Mouse (Mus musculus) kidney, embryonic 15.5 days (tissue): ENCODE data around the gene Tmem255a. TPM values are rescaled to one million over a fixed set of nuclear protein-coding genes. Genes with fewer than 3 reads are reported as not detected.

Experiments used
- ATAC-seq: fragments of 200-750 bp; cut with Nextera tagmentation; replicated peaks from 2 replicates; pipeline ENCODE4 v1.8.0; 2017; ENCODE audit warnings: moderate TSS enrichment; ENCODE audit not compliant: low FRiP score
- H3K27ac ChIP-seq: fragments of 300-500 bp; sonication (generic); 2 replicates; pipeline ENCODE4 v1.5.1; 2015; ENCODE audit warnings: mild to moderate bottlenecking, inconsistent platforms
- H3K27me3 ChIP-seq: fragments of 300-500 bp; sonication (generic); 2 replicates; pipeline ENCODE4 v1.6.1; 2015; ENCODE audit warnings: inconsistent platforms
- H3K36me3 ChIP-seq: fragments of 300-500 bp; sonication (generic); 2 replicates; pipeline ENCODE4 v1.6.1; 2015; ENCODE audit warnings: inconsistent platforms
- H3K4me1 ChIP-seq: fragments of 300-500 bp; sonication (generic); 2 replicates; pipeline ENCODE4 v1.6.1; 2015; ENCODE audit warnings: inconsistent platforms
- H3K4me2 ChIP-seq: fragments of 300-500 bp; sonication (generic); 2 replicates; pipeline ENCODE4 v1.6.1; 2015; ENCODE audit warnings: moderate library complexity, mild to moderate bottlenecking, inconsistent platforms
- H3K4me3 ChIP-seq: fragments of 300-500 bp; sonication (generic); replicated peaks from 2 replicates; pipeline ENCODE4 v1.5.1; 2015; ENCODE audit warnings: mild to moderate bottlenecking, inconsistent platforms
- H3K9ac ChIP-seq: fragments of 300-500 bp; sonication (generic); 2 replicates; pipeline ENCODE4 v1.6.1; 2015; ENCODE audit warnings: mild to moderate bottlenecking, inconsistent platforms
- H3K9me3 ChIP-seq: fragments of 300-500 bp; sonication (generic); replicated peaks from 2 replicates; pipeline ENCODE4 v1.6.1; 2016; ENCODE audit warnings: inconsistent platforms
- WGBS: fragments of 180-500 bp; shearing (Covaris S2); methylation state at CpG from one replicate; pipeline ENCODE4 v1.1.7; 2015; ENCODE audit warnings: mixed read lengths; 5-methylcytosine and 5-hydroxymethylcytosine counted together
- polyA plus RNA-seq: library from polyadenylated mRNA; unstranded; fragments of >200 nt; fragmentation: Nextera tagmentation; extraction: Ambion mirVana; gene quantifications from 2 replicates; pipeline ENCODE4 v1.2.1, GENCODE M21; 2015

The Tmem255a gene
- 26.6 and 29.0 TPM in 2 replicates for polyA plus RNA-seq

DNA sequence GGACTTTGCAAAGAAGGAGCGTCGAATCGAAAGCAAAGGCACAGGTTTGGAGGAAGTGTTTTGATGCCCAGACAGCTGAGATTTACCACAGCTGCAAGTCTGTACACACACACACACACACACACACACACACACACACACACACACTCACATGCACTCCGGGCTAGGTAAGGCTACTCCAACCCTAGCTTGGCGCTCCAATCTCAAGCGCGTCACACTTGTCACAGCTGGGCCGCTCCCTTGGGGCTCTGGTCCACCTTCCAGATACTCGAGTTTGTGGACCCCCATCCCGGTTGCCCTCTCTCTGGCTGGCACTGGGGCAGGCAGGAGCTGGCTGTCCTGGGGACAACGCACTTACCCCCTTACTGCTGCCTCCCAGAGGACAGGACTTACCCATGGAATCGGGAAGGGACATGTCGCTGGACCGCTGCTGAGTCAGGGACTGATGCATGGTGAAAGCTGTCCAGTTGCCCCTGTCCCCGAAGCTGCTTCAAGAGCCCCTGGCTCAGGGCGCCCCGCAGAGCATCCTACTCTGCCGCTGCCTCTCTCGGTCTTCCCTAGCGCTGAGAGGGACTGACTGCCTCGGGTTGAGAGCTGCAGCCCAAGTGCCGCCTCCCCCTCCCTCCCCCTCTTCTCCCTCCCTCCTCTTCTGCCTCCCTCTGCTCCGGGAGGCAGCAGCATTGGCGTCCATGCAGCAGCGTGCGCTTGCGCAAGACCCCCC, at the start of gene Tmem255a:
Gene Tmem255a, minus strand, starts transcription at position 589 of the 721 bp plus-strand sequence.
- Histone ChIP-seq H3K27ac (no peak within 1 kb of the TSS), H3K4me2 (peak within 1 kb of the TSS; percentile 62), H3K4me1 (0 out of 2 replicates have a peak, but pooled peaks cover 16% of the 10 kb centered on the region), H3K36me3 (no peaks in the 10 kb centered on the region), H3K27me3 (peaks cover 20% of the 10 kb centered on the region; the same call in 1 of the 2 replicates), H3K9ac (no peak within 1 kb of the TSS; the same call in 1 of the 2 replicates), H3K4me3 (peak within 1 kb of the TSS; percentile 38), H3K9me3 (no peaks in the 10 kb centered on the region)
- ATAC-seq, result peak; percentile 41; the same call in 1 of the 2 replicates
- 19% methylated on average over 24 of the region's 27 CpGs for WGBS

DNA sequence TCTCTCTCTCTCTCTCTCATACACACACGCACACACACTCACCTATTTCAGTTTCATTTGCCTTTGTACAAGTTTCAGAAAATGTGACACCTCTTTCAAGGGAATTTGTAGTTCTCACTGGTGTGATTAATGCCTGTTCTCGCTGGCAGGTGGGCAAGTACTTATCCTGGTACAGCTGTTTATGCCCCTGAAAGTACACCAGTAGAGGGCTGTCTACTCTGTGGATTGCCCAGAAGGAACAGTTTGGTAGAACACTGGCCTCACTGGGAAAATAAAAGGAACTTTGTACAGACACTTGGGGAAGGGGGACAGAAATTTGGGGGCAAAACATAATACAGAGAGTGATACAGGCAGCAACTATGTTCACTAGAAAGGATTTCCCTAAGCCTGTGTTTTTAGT, 7.4 kb upstream of the Tmem255a start:
- Histone ChIP-seq H3K4me2 (no peak overlapping the region), H3K27me3 (0 out of 2 replicates have a peak, but pooled peaks cover 2% of the 10 kb centered on the region), H3K4me3 (no peak overlapping the region), H3K9ac (no peak overlapping the region), H3K4me1 (no peaks in the 10 kb centered on the region), H3K27ac (no peak overlapping the region), H3K9me3 (no peaks in the 10 kb centered on the region), H3K36me3 (no peaks in the 10 kb centered on the region)
- no peak for ATAC-seq
- WGBS, result 33% methylated on average over 1 of the region's 2 CpGs

DNA sequence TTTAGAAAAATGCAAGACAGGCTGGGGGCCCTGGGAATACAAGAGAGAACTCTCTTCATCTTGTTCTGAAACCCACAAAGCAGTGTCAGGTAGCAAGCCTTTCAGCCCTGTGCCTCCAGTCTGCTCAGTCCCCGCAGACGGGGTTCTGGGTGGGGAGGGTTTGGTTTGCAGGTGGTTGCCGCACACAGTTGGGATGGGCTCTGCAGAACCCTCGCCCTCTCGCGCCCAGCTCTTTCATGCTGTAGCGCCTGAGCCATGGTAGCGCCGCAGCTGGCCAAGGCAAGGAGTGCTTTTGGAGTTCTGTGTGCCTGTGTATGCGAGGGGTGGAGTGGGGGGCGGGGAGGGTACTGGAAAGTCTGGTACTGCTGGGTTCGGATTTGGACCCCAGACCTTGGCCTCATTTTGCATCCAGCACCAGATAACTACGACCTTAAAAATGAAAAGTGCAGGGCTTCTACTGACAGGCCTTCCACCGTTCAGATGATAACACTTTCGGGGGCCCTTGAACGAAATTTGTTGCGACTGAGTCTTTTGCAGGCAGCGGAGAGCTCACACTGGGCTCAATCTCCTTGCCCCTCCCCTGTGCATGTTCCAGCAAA, 1.8 kb downstream of the Tmem255a start:
- Histone ChIP-seq H3K9ac (no peak overlapping the region), H3K27ac (no peak overlapping the region), H3K27me3 (peaks cover 20% of the 10 kb centered on the region; the same call in 1 of the 2 replicates), H3K4me2 (peak overlapping the region; percentile 62), H3K9me3 (no peaks in the 10 kb centered on the region), H3K4me3 (peak overlapping the region; percentile 38), H3K36me3 (no peaks in the 10 kb centered on the region), H3K4me1 (0 out of 2 replicates have a peak, but pooled peaks cover 19% of the 10 kb centered on the region)
- ATAC-seq, result peak; percentile 44; the same call in 1 of the 2 replicates
- WGBS, result 11% methylated on average over 18 of the region's 18 CpGs

DNA sequence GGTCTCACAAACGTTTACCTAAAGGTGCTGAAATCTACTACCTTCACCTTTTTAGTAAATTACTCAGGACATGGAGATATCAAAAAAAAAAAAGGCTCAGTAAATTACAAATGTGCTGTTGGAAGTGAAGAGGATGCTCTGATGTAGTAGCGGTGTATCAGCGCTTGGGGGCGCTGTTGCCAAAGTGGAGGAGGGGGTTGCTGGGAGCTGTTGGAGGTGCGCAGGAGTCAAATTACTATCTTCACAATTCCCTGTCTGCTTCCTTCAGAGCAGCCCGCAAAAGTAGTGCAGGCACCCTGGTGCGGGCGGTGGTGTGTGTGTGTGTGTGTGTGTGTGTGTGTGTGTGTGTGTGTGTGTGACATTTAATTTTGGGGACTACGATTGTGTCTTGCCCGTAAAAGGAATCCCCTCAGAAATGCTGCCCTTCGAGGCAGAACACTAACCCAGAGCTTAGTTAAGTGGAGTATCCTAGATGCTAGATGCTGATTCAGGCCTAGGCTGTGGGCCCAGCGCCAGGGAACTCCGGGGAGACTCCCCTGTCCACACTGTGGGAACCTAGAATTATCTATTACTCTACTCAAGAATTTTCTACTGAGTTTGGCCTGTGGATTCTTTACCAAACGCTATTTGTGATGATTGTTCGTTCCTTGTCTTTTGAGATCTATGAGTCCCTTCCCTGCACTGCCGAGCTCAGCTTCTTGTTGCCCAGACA, 2.4 kb downstream of the Tmem255a start:
- H3K27me3 ChIP-seq, result peaks cover 20% of the 10 kb centered on the region; the same call in 1 of the 2 replicates
- no peak overlapping the region for H3K9ac ChIP-seq
- H3K4me1 ChIP-seq, result 0 out of 2 replicates have a peak, but pooled peaks cover 19% of the 10 kb centered on the region
- H3K9me3 ChIP-seq, result no peaks in the 10 kb centered on the region
- no peak for ATAC-seq
- no peak overlapping the region for H3K27ac ChIP-seq
- H3K36me3 ChIP-seq, result no peaks in the 10 kb centered on the region
- no peak overlapping the region for H3K4me3 ChIP-seq
- H3K4me2 ChIP-seq, result peak overlapping the region; percentile 62
- WGBS, result 23% methylated on average over 15 of the region's 16 CpGs

DNA sequence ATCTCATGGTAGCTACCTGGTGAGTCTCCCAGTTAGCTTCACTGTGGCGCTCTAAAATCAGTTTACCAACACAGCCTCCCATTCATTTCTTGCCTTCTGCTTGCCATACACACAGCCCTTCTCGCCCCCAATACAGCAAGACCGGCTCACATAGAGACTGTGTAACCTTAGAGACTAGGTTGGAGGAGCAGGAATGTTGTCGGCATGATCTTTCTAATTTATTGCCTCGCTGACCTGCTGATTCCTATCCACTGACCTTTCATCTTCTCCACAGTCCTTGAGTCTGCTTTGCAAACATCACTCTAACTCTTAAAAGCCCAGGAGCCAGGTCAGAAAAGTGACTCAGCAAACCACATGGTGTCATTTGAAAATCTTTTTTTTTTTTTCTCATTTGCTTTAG, 4.6 kb downstream of the Tmem255a start:
- WGBS, result 25% methylated on average over 5 of the region's 5 CpGs
- 0 out of 2 replicates have a peak, but pooled peaks cover 19% of the 10 kb centered on the region for H3K4me1 ChIP-seq
- H3K4me3 ChIP-seq, result no peak overlapping the region
- no peaks in the 10 kb centered on the region for H3K36me3 ChIP-seq
- H3K9ac ChIP-seq, result no peak overlapping the region
- H3K4me2 ChIP-seq, result no peak overlapping the region
- ATAC-seq, result no peak
- H3K27me3 ChIP-seq, result peaks cover 8% of the 10 kb centered on the region; the same call in 1 of the 2 replicates
- no peaks in the 10 kb centered on the region for H3K9me3 ChIP-seq
- no peak overlapping the region for H3K27ac ChIP-seq

DNA sequence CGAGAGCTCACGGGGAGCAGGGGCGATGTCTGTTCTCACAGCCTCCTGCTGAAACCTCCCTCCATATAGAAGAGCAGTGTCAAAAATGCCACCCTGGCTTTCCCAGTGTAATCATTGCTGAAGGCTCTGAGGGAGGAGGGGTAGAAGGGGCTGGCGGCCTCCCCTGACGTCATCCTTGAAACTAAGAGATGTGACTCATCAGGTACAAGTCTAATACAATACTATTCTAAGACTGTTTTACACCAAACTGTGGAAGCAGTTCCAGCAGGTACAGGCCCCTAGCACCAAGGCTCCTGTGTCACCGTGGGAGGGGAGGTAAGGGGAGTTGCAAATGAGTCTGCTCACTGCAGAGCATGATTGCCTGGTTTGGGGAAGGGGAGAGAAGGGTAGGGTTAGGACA, 5.1 kb downstream of the Tmem255a start:
- Histone ChIP-seq H3K27me3 (peaks cover 8% of the 10 kb centered on the region; the same call in 1 of the 2 replicates), H3K27ac (no peak overlapping the region), H3K9ac (no peak overlapping the region), H3K4me3 (no peak overlapping the region), H3K36me3 (no peaks in the 10 kb centered on the region), H3K9me3 (no peaks in the 10 kb centered on the region), H3K4me1 (0 out of 2 replicates have a peak, but pooled peaks cover 17% of the 10 kb centered on the region), H3K4me2 (no peak overlapping the region)
- whole genome bisulfite sequencing, result 49% methylated on average over 6 of the region's 6 CpGs
- ATAC-seq, result 0 out of 2 replicates have a peak, but pooled peaks have one; percentile 22

DNA sequence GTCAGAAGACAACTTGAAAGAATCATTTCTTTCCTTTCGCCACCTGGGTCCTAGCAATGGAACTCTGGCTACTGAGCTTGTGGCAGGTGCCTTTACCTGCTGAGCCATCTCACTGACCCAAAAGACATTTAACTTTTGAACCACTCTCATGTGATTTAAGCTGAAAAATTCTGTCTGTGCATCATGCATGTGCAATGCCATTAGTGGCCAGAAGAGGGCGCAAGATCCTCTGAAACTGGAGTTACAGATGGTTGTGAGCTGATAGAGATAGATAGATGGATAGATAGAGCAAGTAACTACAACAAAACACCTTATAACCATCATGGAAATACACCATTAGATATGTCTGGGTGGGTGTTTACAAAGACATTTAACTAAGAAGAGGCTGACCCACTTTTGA, 14.5 kb downstream of the Tmem255a start:
- no peaks in the 10 kb centered on the region for H3K4me1 ChIP-seq
- H3K36me3 ChIP-seq, result no peaks in the 10 kb centered on the region
- 39% methylated on average over 2 of the region's 2 CpGs for WGBS
- H3K4me2 ChIP-seq, result no peak overlapping the region
- no peak overlapping the region for H3K27ac ChIP-seq
- no peak overlapping the region for H3K9ac ChIP-seq
- no peaks in the 10 kb centered on the region for H3K27me3 ChIP-seq
- H3K9me3 ChIP-seq, result no peaks in the 10 kb centered on the region
- no peak for ATAC-seq
- no peak overlapping the region for H3K4me3 ChIP-seq

DNA sequence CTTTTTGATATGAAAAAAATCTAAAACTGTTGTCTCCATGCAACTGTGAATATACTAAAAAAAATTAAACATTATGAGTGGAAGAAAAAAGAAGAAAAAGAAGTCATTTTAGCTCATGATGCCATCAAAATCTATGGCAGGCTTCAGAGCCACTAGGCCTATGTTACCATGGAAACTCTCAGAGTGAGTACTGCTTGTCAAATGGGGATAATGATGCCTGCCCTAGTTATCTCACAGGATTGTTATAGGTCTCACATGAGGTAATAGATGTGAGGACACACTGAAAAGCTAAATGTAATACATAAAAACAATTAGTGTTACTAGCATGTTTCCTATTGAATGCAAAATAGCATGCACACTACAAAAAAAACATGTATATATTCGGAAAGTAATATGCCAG, 22.4 kb downstream of the Tmem255a start:
- 79% methylated on average over 1 of the region's 1 CpGs for whole genome bisulfite sequencing

DNA sequence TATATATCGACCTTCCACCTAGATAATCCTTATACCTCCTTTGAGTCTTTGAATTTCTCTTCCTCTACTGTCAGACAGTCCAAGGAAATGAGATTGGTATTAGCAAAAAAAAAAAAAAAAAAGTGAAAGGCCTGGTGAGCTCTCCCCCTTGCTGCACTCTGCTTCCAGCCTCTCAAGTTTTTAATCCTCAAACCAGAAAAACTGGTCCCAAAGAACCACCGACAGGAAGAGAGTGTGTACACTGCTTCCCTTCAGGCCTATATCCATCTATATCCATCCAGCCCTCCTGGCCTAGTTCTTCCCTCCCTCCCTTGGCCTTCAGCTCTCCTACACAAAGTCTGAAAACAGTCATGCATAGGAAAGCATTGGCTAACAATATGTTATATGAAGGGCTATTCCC, 29.5 kb downstream of the Tmem255a start:
- Histone ChIP-seq H3K36me3 (no peaks in the 10 kb centered on the region), H3K4me1 (no peaks in the 10 kb centered on the region), H3K9ac (no peak overlapping the region), H3K27me3 (no peaks in the 10 kb centered on the region), H3K4me2 (no peak overlapping the region), H3K9me3 (no peaks in the 10 kb centered on the region), H3K4me3 (no peak overlapping the region), H3K27ac (no peak overlapping the region)
- 57% methylated on average over 2 of the region's 2 CpGs for WGBS
- ATAC-seq, result no peak

More for the DNA sequence above, 22.4 kb downstream of the Tmem255a start:
- no peak for ATAC-seq
- Histone ChIP-seq H3K4me3 (no peak overlapping the region), H3K36me3 (no peaks in the 10 kb centered on the region), H3K4me1 (no peaks in the 10 kb centered on the region), H3K4me2 (no peak overlapping the region), H3K27ac (no peak overlapping the region), H3K27me3 (no peaks in the 10 kb centered on the region), H3K9ac (no peak overlapping the region), H3K9me3 (no peaks in the 10 kb centered on the region)

DNA sequence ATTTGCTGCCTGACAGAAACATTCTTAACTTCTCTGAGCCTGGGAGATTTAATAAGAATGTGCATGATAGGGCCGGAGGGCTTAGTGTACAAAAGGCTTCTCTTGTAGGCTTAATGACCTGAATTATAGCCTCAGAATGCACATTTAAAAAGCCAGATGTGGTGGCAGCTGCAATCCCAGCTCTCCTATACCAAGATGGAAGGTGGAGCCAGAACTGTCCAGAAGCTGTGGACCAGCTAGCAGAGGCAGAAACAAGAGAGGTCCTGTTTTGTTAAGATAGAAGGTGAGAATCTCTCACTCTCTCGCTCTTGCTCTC, 34.6 kb downstream of the Tmem255a start:
- peak overlapping the region; percentile 60 for H3K27ac ChIP-seq
- no peaks in the 10 kb centered on the region for H3K27me3 ChIP-seq
- H3K4me2 ChIP-seq, result no peak overlapping the region
- H3K4me3 ChIP-seq, result no peak overlapping the region
- H3K9ac ChIP-seq, result no peak overlapping the region
- H3K36me3 ChIP-seq, result no peaks in the 10 kb centered on the region
- no peaks in the 10 kb centered on the region for H3K4me1 ChIP-seq
- H3K9me3 ChIP-seq, result no peaks in the 10 kb centered on the region
- 50% methylated on average over 2 of the region's 2 CpGs for WGBS
- ATAC-seq, result no peak

DNA sequence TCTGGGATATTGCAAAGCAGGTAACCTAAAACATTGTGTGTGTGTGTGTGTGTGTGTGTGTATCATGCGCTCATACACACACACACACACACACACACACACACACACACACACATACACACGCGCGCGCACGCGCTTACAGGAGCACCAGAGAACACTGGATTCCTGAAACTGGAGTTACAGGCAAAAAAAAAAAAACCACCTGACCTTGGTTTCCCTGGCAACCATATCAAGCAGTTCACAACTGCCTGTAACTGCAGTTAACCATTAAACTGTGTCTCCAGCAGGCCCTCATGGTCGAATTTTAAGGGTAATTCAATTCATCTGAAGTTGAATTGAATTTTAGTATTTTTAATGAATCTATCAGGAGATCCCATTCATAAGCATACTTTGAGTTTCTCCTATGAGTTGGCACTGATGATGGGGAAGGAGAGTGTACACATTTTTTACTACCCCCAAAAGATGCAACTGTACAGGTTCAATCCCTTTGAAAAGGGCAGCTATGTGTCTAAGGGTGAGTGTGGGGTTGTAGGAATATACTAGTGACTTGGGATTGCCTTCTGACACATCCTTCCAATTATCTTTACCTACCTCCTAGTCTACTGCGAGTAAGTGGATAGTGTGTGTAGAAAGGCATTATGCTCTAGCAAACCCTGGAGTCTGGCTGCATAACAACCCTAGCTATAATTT, 35.1 kb downstream of the Tmem255a start:
- no peaks in the 10 kb centered on the region for H3K27me3 ChIP-seq
- no peak overlapping the region for H3K4me3 ChIP-seq
- no peaks in the 10 kb centered on the region for H3K4me1 ChIP-seq
- H3K9ac ChIP-seq, result no peak overlapping the region
- ATAC-seq, result 0 out of 2 replicates have a peak, but pooled peaks have one; percentile 18
- peak overlapping the region; percentile 60 for H3K27ac ChIP-seq
- H3K36me3 ChIP-seq, result no peaks in the 10 kb centered on the region
- no peak overlapping the region for H3K4me2 ChIP-seq
- WGBS, result 73% methylated on average over 9 of the region's 9 CpGs
- no peaks in the 10 kb centered on the region for H3K9me3 ChIP-seq
